Mouse (Mus musculus) lung, embryonic 16.5 days (tissue): ENCODE measurements around the gene Acoxl. TPM values are rescaled to one million over a fixed set of nuclear protein-coding genes. Genes with fewer than 3 reads are reported as not detected.

ENCODE experiments used
- ATAC-seq: fragments of 200-750 bp; cut with Nextera tagmentation; 2 replicates; pipeline ENCODE4 v1.8.0; 2017; ENCODE audit warnings: low read depth, mild to moderate bottlenecking, moderate library complexity
- H3K27ac ChIP-seq: fragments of 300-500 bp; sonication (generic); 2 replicates; pipeline ENCODE4 v1.5.1; 2014; ENCODE audit warnings: mild to moderate bottlenecking, control low read depth, low read length
- H3K27me3 ChIP-seq: fragments of 300-500 bp; sonication (generic); 2 replicates; pipeline ENCODE4 v1.6.1; 2014; ENCODE audit warnings: low read depth, low read length, mixed read lengths; ENCODE audit not compliant: control insufficient read depth, insufficient read depth
- H3K36me3 ChIP-seq: fragments of 300-500 bp; sonication (generic); 2 replicates; pipeline ENCODE4 v1.6.1; 2014; ENCODE audit warnings: low read length; ENCODE audit not compliant: control insufficient read depth, insufficient read depth
- H3K4me1 ChIP-seq: fragments of 300-500 bp; sonication (generic); replicated peaks from 2 replicates; pipeline ENCODE4 v1.6.1; 2014; ENCODE audit warnings: low read length, mixed read lengths; ENCODE audit not compliant: control insufficient read depth, insufficient read depth
- H3K4me2 ChIP-seq: fragments of 300-500 bp; sonication (generic); 2 replicates; pipeline ENCODE4 v1.6.1; 2014; ENCODE audit warnings: low read depth, low read length, control low read depth
- H3K4me3 ChIP-seq: fragments of 300-500 bp; sonication (generic); 2 replicates; pipeline ENCODE4 v1.5.1; 2014; ENCODE audit warnings: mild to moderate bottlenecking, low read length, control low read depth
- H3K9ac ChIP-seq: fragments of 300-500 bp; sonication (generic); 2 replicates; pipeline ENCODE4 v1.6.1; 2014; ENCODE audit warnings: low read length, control low read depth
- H3K9me3 ChIP-seq: fragments of 300-500 bp; sonication (generic); 2 replicates; pipeline ENCODE4 v1.6.1; 2016; ENCODE audit warnings: low read length; ENCODE audit not compliant: control insufficient read depth
- WGBS: fragments of 180-500 bp; shearing (Covaris S2); extraction: QIAGEN DNeasy Blood & Tissue Kit; methylation state at CpG from one replicate; pipeline ENCODE4 v1.1.7; 2014; 5-methylcytosine and 5-hydroxymethylcytosine counted together
- polyA plus RNA-seq: library from polyadenylated mRNA; unstranded; fragments of >200 nt; fragmentation: Nextera tagmentation; extraction: Ambion mirVana; gene quantifications from 2 replicates; pipeline ENCODE4 v1.2.1, GENCODE M21; 2015

Gene Acoxl
- polyA plus RNA-seq, 1 experiment from 2014 or later: 0.25 TPM

DNA sequence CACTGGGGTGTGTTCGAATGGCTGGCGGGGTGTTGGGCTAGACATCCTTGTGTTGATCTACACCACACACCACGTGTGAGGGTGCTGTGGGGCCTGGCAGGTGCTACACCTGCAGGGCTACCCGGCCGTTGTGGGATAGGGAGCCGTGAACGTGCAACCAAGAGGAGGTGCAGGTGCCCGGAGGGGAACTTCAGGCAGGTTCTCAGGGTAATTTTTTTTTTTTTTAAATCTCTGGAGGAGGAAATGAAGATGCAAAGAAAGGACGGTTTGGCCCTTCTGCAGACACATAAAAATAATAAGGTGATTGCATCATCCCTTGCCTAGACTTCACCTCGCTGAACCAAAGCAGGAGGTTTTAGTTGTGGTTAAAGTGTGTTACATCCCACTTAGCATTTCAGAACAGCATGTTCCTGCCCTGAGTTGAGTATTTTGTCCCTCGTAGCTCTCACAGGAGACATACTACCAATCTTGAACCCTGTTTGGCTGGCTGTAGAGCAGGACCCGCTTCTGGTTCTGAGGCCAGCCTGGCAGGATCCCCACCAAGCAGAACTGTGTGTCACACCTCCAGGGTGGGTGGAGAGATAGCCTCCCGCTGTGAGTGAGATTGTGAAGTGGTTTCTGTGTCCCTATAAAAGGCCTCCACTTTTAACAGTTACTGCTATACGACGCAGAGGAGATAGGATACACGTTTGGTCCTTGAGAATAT is 314.3 kb downstream of the Acoxl start:
- Histone ChIP-seq H3K27me3 (no peaks in the 10 kb centered on the region), H3K4me1 (peaks cover 31% of the 10 kb centered on the region), H3K27ac (no peak overlapping the region), H3K36me3 (peaks cover 11% of the 10 kb centered on the region; the same call in 1 of the 2 replicates), H3K9ac (no peak overlapping the region), H3K4me2 (no peak overlapping the region), H3K4me3 (no peak overlapping the region), H3K9me3 (no peaks in the 10 kb centered on the region)
- 66% methylated on average over 16 of the region's 16 CpGs for WGBS
- ATAC-seq: no peak

DNA sequence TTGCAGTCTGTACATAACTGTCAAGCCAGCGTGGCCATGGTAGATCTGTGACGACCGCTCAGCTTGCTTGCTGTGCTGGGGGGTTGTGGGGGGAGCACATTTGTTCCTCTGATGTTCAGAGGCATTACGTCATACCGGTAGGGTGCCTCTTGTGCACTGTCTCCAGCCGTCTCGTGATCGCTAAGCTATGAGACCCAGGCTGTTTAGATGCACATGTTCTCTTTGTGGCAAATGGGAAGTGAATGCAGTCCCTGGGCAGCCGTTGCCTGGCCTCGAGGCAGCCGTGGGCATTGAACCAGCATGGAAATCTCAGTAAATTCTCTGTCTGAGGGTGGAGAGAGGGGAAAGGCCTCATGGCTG is 314.9 kb downstream of the Acoxl start:
- no peaks in the 10 kb centered on the region for H3K9me3 ChIP-seq
- 66% methylated on average over 11 of the region's 11 CpGs for WGBS
- peaks cover 12% of the 10 kb centered on the region; the same call in 1 of the 2 replicates for H3K36me3 ChIP-seq
- no peak for ATAC-seq
- no peak overlapping the region for H3K4me3 ChIP-seq
- H3K27ac ChIP-seq: no peak overlapping the region
- peaks cover 35% of the 10 kb centered on the region for H3K4me1 ChIP-seq
- no peaks in the 10 kb centered on the region for H3K27me3 ChIP-seq
- no peak overlapping the region for H3K4me2 ChIP-seq
- H3K9ac ChIP-seq: no peak overlapping the region

DNA sequence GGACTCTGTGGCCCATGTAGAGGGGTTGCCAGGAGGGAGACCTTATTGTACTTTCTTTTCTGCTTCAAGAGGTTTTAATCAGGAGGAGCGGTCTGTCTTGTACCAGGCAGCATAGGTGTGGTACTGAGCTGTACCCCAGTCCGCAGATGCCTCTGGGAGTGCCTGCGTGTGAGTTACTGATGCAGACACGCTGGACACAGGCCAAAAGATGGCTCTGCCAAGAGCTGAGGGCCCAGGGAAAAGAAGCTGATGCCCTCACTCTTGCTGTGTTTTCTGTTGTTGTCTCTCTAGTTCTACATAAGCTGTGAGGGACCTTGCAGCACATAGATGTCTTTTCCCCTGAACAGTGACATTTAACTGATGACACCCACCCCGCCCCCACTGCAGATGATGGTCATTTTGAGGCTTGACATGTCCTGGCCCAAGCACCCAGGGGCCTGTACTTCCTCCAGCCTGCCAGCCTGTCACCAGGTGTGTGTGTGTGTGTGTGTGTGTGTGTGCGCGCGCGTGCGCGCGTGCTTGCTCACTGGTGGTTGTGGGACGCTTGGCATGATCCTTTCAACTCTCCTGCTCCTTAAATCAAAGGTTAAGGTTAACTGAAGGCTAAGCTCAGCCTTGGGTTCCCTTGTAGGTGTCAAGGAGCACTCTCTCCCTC is 316.9 kb downstream of the Acoxl start:
- ATAC-seq: no peak
- H3K4me1 ChIP-seq: peaks cover 50% of the 10 kb centered on the region
- 87% methylated on average over 13 of the region's 13 CpGs for WGBS

DNA sequence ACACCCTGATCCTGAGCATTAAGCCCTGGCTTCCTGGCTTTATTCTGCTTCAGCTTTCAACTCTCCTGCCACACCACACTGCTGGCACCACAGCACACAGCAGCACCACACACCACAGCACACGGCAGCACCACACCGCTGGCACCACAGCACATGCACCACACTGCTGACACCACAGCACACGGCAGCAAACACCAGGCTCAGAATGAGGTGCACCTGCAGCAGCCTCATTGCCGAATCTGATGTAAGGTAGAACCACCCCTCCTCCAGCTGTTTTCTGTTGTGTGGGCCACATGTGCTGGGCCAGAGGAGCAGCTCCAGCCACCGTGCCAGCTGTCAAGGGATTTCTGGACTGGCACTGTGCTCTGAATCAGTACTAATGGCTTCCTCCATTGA is 317.4 kb downstream of the Acoxl start:
- ATAC-seq: no peak
- Histone ChIP-seq H3K27ac (no peak overlapping the region), H3K4me3 (no peak overlapping the region), H3K9me3 (no peaks in the 10 kb centered on the region), H3K27me3 (no peaks in the 10 kb centered on the region), H3K36me3 (peaks cover 3% of the 10 kb centered on the region; the same call in 1 of the 2 replicates), H3K9ac (no peak overlapping the region), H3K4me1 (peaks cover 50% of the 10 kb centered on the region), H3K4me2 (no peak overlapping the region)
- WGBS: 62% methylated on average over 5 of the region's 5 CpGs

More for the DNA sequence above, 316.9 kb downstream of the Acoxl start:
- H3K9ac ChIP-seq: no peak overlapping the region
- H3K36me3 ChIP-seq: peaks cover 5% of the 10 kb centered on the region; the same call in 1 of the 2 replicates
- no peak overlapping the region for H3K4me2 ChIP-seq
- no peaks in the 10 kb centered on the region for H3K9me3 ChIP-seq
- no peaks in the 10 kb centered on the region for H3K27me3 ChIP-seq
- no peak overlapping the region for H3K4me3 ChIP-seq
- no peak overlapping the region for H3K27ac ChIP-seq

DNA sequence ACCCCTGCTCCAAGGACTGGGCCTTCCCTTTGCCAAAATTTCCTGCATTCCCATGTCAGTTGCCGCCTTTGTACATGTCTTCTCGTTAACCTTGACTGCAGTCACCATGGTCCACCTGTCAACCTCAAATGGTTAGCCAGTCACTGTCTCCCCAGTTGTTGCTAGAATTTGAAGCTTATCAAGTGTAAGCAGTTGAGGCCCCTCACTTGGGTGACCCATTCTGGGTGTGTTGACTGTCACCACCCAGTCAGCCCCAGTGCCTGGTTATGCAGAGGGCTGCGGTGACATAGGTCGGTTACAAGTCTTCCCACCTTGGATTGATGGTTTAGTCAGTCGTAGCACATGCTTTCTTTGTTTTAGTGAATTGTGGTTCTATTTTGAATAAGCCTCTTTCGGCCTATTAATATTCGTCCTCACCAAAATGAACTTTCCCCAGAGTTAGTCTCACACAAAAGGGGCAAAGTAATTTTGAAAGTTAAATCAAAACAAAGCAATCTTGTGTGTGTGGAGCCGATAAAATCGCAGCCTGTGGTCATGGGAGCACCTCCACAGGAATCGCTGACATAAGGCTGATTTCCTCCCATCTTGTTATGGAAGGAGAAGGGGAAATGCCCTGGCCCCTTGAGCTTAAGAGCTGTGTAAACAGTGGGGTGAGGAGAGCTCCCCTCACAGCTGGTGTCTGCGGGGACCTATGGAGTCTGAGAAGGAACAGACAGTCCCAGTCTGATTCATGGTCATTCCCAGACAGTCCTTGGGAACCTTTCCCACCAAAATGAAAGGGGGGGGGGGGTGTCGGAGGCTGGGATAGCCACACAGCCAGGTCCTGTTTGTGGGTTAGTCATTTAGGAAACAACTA is 318.1 kb downstream of the Acoxl start:
- Histone ChIP-seq H3K27ac (no peak overlapping the region), H3K36me3 (peaks cover 5% of the 10 kb centered on the region), H3K9me3 (no peaks in the 10 kb centered on the region), H3K4me2 (no peak overlapping the region), H3K9ac (peak overlapping the region; percentile 26; the same call in 1 of the 2 replicates), H3K4me3 (no peak overlapping the region), H3K27me3 (no peaks in the 10 kb centered on the region), H3K4me1 (peaks cover 50% of the 10 kb centered on the region)
- ATAC-seq: peak; percentile 70
- WGBS: 37% methylated on average over 12 of the region's 12 CpGs

DNA sequence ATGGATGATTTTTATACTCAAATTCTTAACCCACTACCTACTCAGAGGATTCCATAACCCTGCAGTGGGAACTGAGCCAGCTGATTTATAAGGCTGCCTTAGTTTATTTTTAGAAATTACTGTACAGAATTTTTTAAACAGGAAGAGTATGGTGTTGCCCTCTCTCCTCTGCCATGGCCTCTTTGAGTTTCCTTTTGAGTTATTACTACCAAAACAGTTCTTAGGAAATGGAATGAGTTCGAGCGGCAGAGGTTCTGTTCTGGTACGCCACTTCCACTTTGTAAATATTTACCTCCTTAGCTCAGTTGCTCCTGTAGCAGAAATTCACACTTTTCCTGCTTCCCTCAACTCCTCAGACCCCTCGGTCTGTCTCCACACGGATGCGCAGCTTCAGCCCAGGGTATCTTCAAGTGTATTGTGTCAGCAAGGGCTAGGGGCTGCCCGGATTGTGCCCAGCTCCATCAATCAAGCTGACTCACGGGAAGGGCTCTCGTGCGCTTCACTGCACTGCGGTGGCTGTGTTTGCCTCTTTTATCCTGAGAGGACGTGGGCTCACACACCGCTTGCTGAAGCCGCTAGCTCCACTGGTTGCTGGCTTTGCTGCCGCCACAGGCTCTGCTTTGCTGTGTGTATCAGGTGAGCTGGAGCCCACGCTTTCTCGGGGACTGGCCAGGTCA is 320.2 kb downstream of the Acoxl start:
- no peak overlapping the region for H3K4me2 ChIP-seq
- peaks cover 6% of the 10 kb centered on the region for H3K36me3 ChIP-seq
- peaks cover 47% of the 10 kb centered on the region for H3K4me1 ChIP-seq
- no peak overlapping the region for H3K4me3 ChIP-seq
- no peaks in the 10 kb centered on the region for H3K27me3 ChIP-seq
- H3K27ac ChIP-seq: peak overlapping the region; percentile 69
- no peaks in the 10 kb centered on the region for H3K9me3 ChIP-seq
- peak; percentile 59 for ATAC-seq
- no peak overlapping the region for H3K9ac ChIP-seq
- WGBS: 29% methylated on average over 17 of the region's 17 CpGs

DNA sequence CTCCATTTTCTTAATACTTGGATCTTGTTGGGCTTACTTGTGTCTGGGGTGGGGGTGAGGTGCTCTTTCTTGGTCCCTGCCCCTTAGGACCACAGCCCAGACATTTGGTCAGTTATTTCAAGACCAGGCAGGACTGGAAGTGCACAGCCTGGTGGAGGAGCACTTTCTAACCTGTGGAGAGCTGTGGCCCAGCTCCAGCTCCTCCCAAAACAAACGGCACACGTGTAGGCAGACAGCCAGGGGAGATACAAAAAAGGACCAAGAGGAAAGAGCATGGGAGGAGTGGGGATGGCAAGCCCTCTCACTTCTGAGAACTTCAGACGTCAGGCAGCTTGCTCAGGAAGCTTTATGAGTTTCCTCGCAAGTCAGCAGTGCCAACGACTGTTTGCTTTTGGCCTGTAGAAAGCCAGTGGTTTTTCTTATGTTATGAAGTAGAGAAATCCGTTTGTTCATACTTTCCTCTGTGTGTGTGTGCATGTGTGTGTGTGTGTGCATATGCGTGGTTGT is 321.0 kb downstream of the Acoxl start:
- H3K27ac ChIP-seq: peak overlapping the region; percentile 69
- no peak overlapping the region for H3K4me3 ChIP-seq
- H3K27me3 ChIP-seq: no peaks in the 10 kb centered on the region
- no peak overlapping the region for H3K9ac ChIP-seq
- ATAC-seq: no peak
- H3K4me1 ChIP-seq: peaks cover 47% of the 10 kb centered on the region
- WGBS: 41% methylated on average over 7 of the region's 7 CpGs
- H3K4me2 ChIP-seq: no peak overlapping the region
- H3K36me3 ChIP-seq: peaks cover 6% of the 10 kb centered on the region
- H3K9me3 ChIP-seq: no peaks in the 10 kb centered on the region

DNA sequence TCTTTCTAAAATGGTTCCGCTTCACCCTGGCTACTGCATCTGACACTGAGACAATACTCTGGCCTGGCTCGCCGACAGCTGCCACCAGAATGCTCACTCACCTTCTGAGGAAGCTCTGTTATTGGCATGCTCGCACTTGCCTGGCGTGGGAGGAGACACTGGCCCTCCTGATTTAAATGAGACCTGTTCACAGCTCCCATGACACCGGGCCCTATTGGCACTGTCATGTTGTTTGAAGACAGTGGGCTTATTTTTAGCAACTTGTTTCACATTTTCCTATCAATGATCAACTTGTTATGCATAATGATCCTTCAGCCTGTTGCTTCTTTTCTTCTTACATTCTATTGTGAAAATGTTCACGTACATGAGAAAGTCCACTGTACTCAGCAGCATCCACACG is 324.5 kb downstream of the Acoxl start:
- Histone ChIP-seq H3K4me1 (peaks cover 24% of the 10 kb centered on the region), H3K36me3 (peaks cover 4% of the 10 kb centered on the region), H3K9me3 (no peaks in the 10 kb centered on the region), H3K27me3 (no peaks in the 10 kb centered on the region), H3K9ac (no peak overlapping the region), H3K27ac (no peak overlapping the region), H3K4me2 (no peak overlapping the region), H3K4me3 (no peak overlapping the region)
- ATAC-seq: no peak
- 84% methylated on average over 8 of the region's 8 CpGs for WGBS
